Mouse (Mus musculus) heart, embryonic 14.5 days (tissue): Measurements from ENCODE around the gene Phf2. TPM values are rescaled to one million over a fixed set of nuclear protein-coding genes. Genes with fewer than 3 reads are reported as not detected.
A peak's percentile ranks its signal among the peaks of the same experiment; 100 is the strongest.

Source experiments
- ATAC-seq: fragments of 200-750 bp; cut with Nextera tagmentation; 2 replicates; pipeline ENCODE4 v1.8.0; 2017; ENCODE audit warnings: low read depth, moderate TSS enrichment; ENCODE audit not compliant: insufficient number of reproducible peaks, insufficient read depth, low FRiP score
- H3K27ac ChIP-seq, 2 experiments: fragments of 200-500 bp in 1 of 2; fragments of 300-500 bp in 1 of 2; sonication (generic) in 1 of 2; replicated peaks in 1 of 2; 2 replicates each; pipeline ENCODE4 v1.5.1; 2012 to 2014; ENCODE audit warnings: low read depth in 2 of 2, low read length in 2 of 2, control low read depth in 1 of 2, mild to moderate bottlenecking in 1 of 2, mixed read lengths in 1 of 2; ENCODE audit not compliant: control insufficient read depth in 1 of 2, insufficient read depth in 1 of 2
- H3K27me3 ChIP-seq: fragments of 300-500 bp; sonication (generic); 2 replicates; pipeline ENCODE4 v1.6.1; 2014; ENCODE audit warnings: mild to moderate bottlenecking, low read length, control low read depth; ENCODE audit not compliant: control insufficient read depth, insufficient read depth
- H3K36me3 ChIP-seq: fragments of 300-500 bp; sonication (generic); 2 replicates; pipeline ENCODE4 v1.6.1; 2014; ENCODE audit warnings: mild to moderate bottlenecking, control low read depth, low read length, mixed read lengths; ENCODE audit not compliant: control insufficient read depth, insufficient read depth
- H3K4me1 ChIP-seq, 2 experiments: fragments of 200-500 bp in 1 of 2; fragments of 300-500 bp in 1 of 2; sonication (generic) in 1 of 2; 2 replicates each; pipeline ENCODE4 v1.6.1; 2012 to 2014; ENCODE audit warnings: low read length in 2 of 2, control low read depth in 1 of 2, mixed read lengths in 1 of 2; ENCODE audit not compliant: control insufficient read depth in 2 of 2, insufficient read depth in 2 of 2
- H3K4me2 ChIP-seq: fragments of 300-500 bp; sonication (generic); 2 replicates; pipeline ENCODE4 v1.6.1; 2014; ENCODE audit warnings: mild to moderate bottlenecking, low read length
- H3K4me3 ChIP-seq, 2 experiments: fragments of 200-500 bp in 1 of 2; fragments of 300-500 bp in 1 of 2; sonication (generic) in 1 of 2; 2 replicates each; pipeline ENCODE4 v1.5.1; 2012 to 2014; ENCODE audit warnings: low read length in 2 of 2, mild to moderate bottlenecking in 2 of 2, control low read depth in 1 of 2, low read depth in 1 of 2, moderate library complexity in 1 of 2; ENCODE audit not compliant: control insufficient read depth in 1 of 2, insufficient read depth in 1 of 2
- H3K9ac ChIP-seq: fragments of 300-500 bp; sonication (generic); 2 replicates; pipeline ENCODE4 v1.6.1; 2014; ENCODE audit warnings: mild to moderate bottlenecking, low read length
- H3K9me3 ChIP-seq: fragments of 300-500 bp; sonication (generic); 2 replicates; pipeline ENCODE4 v1.6.1; 2016; ENCODE audit warnings: low read length, control low read depth; ENCODE audit not compliant: control insufficient read depth
- WGBS: fragments of 180-500 bp; shearing (Covaris S2); extraction: QIAGEN DNeasy Blood & Tissue Kit; methylation state at CpG from one replicate; pipeline ENCODE4 v1.1.7; 2014; 5-methylcytosine and 5-hydroxymethylcytosine counted together
- polyA plus RNA-seq: library from polyadenylated mRNA; unstranded; fragments of >200 nt; fragmentation: Nextera tagmentation; extraction: Ambion mirVana; gene quantifications from 2 replicates; pipeline ENCODE4 v1.2.1, GENCODE M21; 2014

Phf2 gene
- polyA plus RNA-seq, 1 experiment from 2014 or later, result 5.9 TPM

DNA sequence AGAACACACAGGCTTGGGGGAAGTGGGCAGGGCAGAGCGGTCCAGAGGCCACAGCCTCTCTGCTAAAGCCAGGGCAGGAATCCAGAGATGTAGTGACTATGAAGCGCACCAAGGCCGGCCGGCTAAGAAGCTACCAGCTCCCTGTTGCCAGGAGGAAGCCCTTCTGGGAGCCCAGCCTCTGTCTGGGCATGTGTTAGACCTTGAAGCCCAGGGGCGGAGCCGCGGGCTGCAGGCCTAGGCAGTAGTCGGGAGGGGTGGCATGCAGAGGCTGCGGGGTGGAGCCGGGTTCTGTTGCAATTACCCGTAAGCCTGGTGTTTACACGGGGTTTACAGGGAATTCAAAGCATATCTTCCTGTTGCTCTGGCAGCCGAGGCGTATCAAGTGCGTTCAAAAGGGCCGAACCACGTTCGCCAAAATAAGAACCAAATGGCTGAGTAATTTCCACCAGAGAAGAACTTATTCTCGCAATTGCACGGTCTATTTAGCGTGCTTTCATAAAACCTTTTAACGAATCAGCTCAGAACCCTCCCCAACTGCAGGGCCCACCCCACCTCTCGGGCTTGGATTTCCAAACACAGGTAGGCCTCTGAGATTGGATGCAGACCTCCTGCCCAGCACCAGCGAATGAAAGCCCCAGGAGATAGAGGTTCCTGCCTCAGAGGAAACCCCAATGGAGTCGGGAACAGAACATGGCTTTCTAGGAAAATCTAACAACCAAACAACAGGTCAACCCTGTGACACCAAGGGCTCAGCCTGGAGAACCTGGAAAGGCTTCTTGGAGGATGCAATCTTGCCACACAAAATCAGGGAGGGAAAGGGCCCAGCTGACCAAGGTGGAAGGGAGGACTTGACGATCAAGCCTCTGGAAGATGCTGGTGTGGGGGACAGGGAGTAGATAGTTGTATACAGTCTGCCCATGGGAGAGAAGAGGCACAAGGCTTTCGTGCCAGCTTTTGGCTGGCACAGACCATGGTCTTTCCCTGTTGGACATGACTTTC lies 87.9 kb downstream of the Phf2 start:
- no peaks in the 10 kb centered on the region; the same call in 1 of the 2 replicates for H3K27me3 ChIP-seq
- peak overlapping the region; percentile 18; the same call in 1 of the 2 replicates for H3K4me2 ChIP-seq
- H3K4me1 ChIP-seq, result peaks cover 0 to 10% of the 10 kb centered on the region in 2 experiments; a peak in 2 of 4 replicates
- WGBS, result 46% methylated on average over 27 of the region's 27 CpGs
- H3K9ac ChIP-seq, result no peak overlapping the region
- no peak for ATAC-seq
- no peak overlapping the region for H3K27ac ChIP-seq
- H3K9me3 ChIP-seq, result no peaks in the 10 kb centered on the region
- no peak overlapping the region for H3K4me3 ChIP-seq
- no peaks in the 10 kb centered on the region for H3K36me3 ChIP-seq

DNA sequence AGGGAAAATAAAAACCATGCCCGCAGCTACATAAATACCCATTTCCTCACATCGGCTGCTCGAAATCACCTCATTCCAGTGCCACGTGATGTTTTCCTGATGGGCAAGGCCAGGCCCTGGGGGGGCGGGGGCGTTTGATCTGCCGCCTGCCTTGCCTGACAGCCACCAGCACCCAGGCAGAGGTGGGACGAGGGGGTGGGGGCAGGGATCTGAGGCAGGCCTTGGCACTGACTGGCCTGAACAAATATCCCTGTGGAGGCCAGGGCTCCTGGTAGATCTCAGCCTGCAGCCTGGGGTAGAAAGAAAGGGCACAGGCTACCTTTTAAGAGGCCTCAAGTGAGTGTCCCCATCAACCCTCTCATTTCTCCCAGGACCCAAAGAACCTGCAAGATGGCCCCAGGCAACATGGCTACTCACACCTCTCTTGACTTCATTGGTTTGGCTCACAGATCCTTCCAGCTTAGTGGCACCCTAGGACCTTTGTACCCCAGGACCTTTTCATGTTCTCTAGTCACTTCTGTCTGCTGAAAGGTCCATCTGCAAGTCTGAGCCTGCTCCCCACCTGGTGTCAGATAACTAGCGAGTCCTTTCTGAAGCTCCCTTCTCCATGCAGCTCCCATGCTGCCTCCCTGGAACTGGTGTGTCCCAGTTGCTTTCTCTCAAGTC lies 90.4 kb downstream of the Phf2 start:
- no peaks in the 10 kb centered on the region; the same call in 1 of the 2 replicates for H3K27me3 ChIP-seq
- H3K4me3 ChIP-seq, result no peak overlapping the region
- H3K9me3 ChIP-seq, result no peaks in the 10 kb centered on the region
- ATAC-seq, result no peak
- no peaks in the 10 kb centered on the region for H3K36me3 ChIP-seq
- H3K4me2 ChIP-seq, result no peak overlapping the region
- H3K27ac ChIP-seq, result peak overlapping the region in 1 of 2 experiments; percentile 24; a peak in 1 of 4 replicates
- WGBS, result 46% methylated on average over 9 of the region's 9 CpGs
- H3K4me1 ChIP-seq, result peaks cover 0 to 10% of the 10 kb centered on the region in 2 experiments; a peak in 2 of 4 replicates
- no peak overlapping the region for H3K9ac ChIP-seq

DNA sequence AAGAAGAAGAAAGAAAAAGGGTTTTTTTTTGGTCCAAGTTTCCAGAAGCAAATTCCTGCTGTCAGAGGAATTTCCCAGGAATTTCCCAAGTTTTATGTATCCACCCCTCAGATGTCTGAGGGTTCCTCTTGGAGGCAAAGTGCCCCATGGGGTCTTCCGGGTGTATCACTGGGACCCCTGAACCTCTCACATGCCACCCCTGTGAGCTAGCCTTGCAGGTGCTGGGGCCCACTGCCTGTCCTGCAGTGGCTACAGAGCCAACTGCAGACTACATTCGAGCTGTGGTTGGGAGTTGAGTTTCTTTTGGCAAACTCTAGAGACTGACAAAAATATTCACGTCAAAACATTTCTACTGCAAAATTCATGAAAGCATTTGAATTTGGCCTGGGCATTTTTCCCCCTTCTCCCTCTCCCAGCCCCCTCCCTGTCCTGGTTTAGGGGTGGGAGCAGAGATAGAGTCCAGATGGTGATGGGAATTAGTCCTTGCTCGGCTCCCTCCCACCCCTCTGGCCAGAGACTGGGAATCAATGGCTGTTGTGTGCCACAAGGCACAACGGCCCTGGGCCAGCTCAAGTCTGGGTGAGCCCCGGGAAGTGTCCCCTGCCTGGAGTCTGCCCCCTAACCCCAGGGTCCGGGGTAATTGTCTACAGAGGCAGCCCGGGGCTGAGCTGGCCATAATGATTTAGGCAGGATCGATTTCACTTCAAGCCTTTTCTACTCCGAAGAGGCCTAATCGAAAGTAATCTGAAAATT lies 91.2 kb downstream of the Phf2 start:
- H3K4me1 ChIP-seq, result peaks cover 2 to 10% of the 10 kb centered on the region in 2 experiments; a peak in 2 of 4 replicates
- H3K4me2 ChIP-seq, result no peak overlapping the region
- peak overlapping the region in 1 of 2 experiments; percentile 24; a peak in 1 of 4 replicates for H3K27ac ChIP-seq
- ATAC-seq, result no peak
- 46% methylated on average over 11 of the region's 11 CpGs for WGBS
- no peaks in the 10 kb centered on the region for H3K9me3 ChIP-seq
- no peaks in the 10 kb centered on the region for H3K36me3 ChIP-seq
- no peak overlapping the region for H3K4me3 ChIP-seq
- H3K27me3 ChIP-seq, result no peaks in the 10 kb centered on the region; the same call in 1 of the 2 replicates
- H3K9ac ChIP-seq, result no peak overlapping the region

DNA sequence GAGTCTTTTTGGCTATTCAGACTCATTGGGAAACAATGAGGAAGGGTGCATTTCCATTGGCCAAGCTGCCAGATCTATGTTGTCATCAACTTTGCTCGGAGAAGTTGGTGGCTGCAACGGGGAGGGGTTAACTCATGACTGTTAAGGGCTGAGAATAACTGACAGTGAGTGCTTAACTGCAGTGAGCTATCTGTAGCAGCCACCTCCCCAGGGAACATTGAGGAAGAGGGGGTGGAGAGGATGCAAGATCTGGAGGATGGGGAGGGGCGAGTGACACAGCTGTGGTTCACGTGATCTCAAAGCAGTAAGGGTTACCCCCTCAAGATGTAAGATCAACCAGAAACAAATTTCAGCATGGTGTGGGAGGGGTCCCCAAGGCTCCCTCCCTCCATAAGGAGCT lies 92.8 kb downstream of the Phf2 start:
- no peaks in the 10 kb centered on the region for H3K9me3 ChIP-seq
- no peak overlapping the region for H3K9ac ChIP-seq
- H3K27ac ChIP-seq, result no peak overlapping the region
- 23% methylated on average over 4 of the region's 4 CpGs for WGBS
- H3K36me3 ChIP-seq, result no peaks in the 10 kb centered on the region
- H3K27me3 ChIP-seq, result no peaks in the 10 kb centered on the region; the same call in 1 of the 2 replicates
- no peak; the same call in 1 of the 2 replicates for ATAC-seq
- peaks cover 3 to 15% of the 10 kb centered on the region in 2 experiments; a peak in 3 of 4 replicates for H3K4me1 ChIP-seq
- no peak overlapping the region for H3K4me2 ChIP-seq
- H3K4me3 ChIP-seq, result no peak overlapping the region

DNA sequence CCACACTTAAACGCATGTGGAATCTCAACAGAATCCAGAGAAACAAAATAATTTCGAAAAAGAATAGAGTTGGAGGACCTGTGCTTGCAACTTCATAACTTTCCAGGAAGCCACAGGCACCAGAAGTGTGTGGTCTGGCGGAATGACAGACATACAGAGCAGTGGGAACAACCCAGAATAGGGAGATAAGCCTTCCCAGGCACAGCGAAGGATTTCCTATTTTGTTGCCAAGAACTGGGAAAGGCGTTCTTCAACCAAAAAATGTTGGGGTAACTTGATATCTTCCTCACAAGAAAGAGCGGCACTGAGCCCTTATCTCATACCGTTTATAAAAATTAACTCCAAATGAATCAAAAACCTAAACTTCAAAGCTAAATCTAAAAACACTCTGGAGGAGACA lies 96.4 kb downstream of the Phf2 start:
- no peak overlapping the region for H3K4me3 ChIP-seq
- no peaks in the 10 kb centered on the region for H3K27me3 ChIP-seq
- no peaks in the 10 kb centered on the region for H3K36me3 ChIP-seq
- no peak for ATAC-seq
- H3K4me2 ChIP-seq, result 0 out of 2 replicates have a peak overlapping the region, but pooled peaks have one; percentile 16
- peaks cover 3 to 5% of the 10 kb centered on the region in 2 experiments; a peak in 2 of 4 replicates for H3K4me1 ChIP-seq
- no peak overlapping the region; a peak in 1 of 4 replicates for H3K27ac ChIP-seq
- H3K9me3 ChIP-seq, result no peaks in the 10 kb centered on the region
- 30% methylated on average over 7 of the region's 7 CpGs for WGBS
- H3K9ac ChIP-seq, result no peak overlapping the region

DNA sequence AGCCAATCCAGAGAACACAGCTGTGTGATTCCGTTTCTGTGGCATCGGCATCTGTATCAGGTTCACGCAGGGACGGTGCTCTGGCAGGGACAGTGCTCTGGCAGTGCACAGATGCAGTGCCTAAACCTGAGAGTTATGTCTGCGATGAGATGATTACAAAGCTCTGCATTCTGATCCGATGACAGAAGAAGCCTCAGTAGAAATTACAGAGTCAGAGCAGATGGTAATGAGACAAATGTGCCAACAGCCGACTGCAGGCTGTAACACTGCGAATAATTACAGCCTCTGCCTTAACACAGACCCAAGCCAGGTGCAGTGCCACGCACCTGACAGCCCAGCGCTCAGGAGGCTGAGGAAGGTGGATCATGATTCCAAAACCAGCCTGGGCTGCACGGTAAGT lies 102.8 kb downstream of the Phf2 start:
- H3K4me3 ChIP-seq, result no peak overlapping the region
- WGBS, result 75% methylated on average over 11 of the region's 11 CpGs
- no peak overlapping the region for H3K4me2 ChIP-seq

More for the DNA sequence above, 102.8 kb downstream of the Phf2 start:
- Histone ChIP-seq H3K27me3 (no peaks in the 10 kb centered on the region), H3K9ac (no peak overlapping the region), H3K27ac (no peak overlapping the region), H3K36me3 (no peaks in the 10 kb centered on the region), H3K9me3 (no peaks in the 10 kb centered on the region), H3K4me1 (peaks cover 0 to 5% of the 10 kb centered on the region in 2 experiments; a peak in 1 of 4 replicates)
- no peak for ATAC-seq
